Mouse (Mus musculus) stomach, embryonic 15.5 days (tissue): ENCODE measurements around the gene Foxred1. TPM values are rescaled to one million over a fixed set of nuclear protein-coding genes. Genes with fewer than 3 reads are reported as not detected.

Experiments
- ATAC-seq: fragments of 200-750 bp; cut with Nextera tagmentation; 2 replicates; pipeline ENCODE4 v1.8.0; 2017; ENCODE audit warnings: low read depth, moderate number of reproducible peaks, moderate TSS enrichment; ENCODE audit not compliant: insufficient read depth, low FRiP score
- H3K27ac ChIP-seq: fragments of 300-500 bp; sonication (generic); 2 replicates; pipeline ENCODE4 v1.5.1; 2015; ENCODE audit warnings: mild to moderate bottlenecking, inconsistent platforms
- H3K27me3 ChIP-seq: fragments of 300-500 bp; sonication (generic); replicated peaks from 2 replicates; pipeline ENCODE4 v1.6.1; 2015; ENCODE audit warnings: inconsistent platforms
- H3K36me3 ChIP-seq: fragments of 300-500 bp; sonication (generic); 2 replicates; pipeline ENCODE4 v1.6.1; 2015; ENCODE audit warnings: inconsistent platforms
- H3K4me1 ChIP-seq: fragments of 300-500 bp; sonication (generic); 2 replicates; pipeline ENCODE4 v1.6.1; 2015; ENCODE audit warnings: inconsistent platforms
- H3K4me2 ChIP-seq: fragments of 300-500 bp; sonication (generic); 2 replicates; pipeline ENCODE4 v1.6.1; 2015; ENCODE audit warnings: mild to moderate bottlenecking, inconsistent platforms
- H3K4me3 ChIP-seq: fragments of 300-500 bp; sonication (generic); replicated peaks from 2 replicates; pipeline ENCODE4 v1.5.1; 2015; ENCODE audit warnings: inconsistent platforms
- H3K9ac ChIP-seq: fragments of 300-500 bp; sonication (generic); 2 replicates; pipeline ENCODE4 v1.6.1; 2015; ENCODE audit warnings: inconsistent platforms
- H3K9me3 ChIP-seq: fragments of 300-500 bp; sonication (generic); 2 replicates; pipeline ENCODE4 v1.6.1; 2016; ENCODE audit warnings: inconsistent platforms
- WGBS: fragments of 180-500 bp; shearing (Covaris S2); methylation state at CpG from one replicate; pipeline ENCODE4 v1.1.7; 2015; 5-methylcytosine and 5-hydroxymethylcytosine counted together
- polyA plus RNA-seq: library from polyadenylated mRNA; unstranded; fragments of >200 nt; fragmentation: Nextera tagmentation; extraction: Ambion mirVana; gene quantifications from 2 replicates; pipeline ENCODE4 v1.2.1, GENCODE M21; 2015

Gene Foxred1
- polyA plus RNA-seq, 1 experiment from 2014 or later: 39.7 TPM

GRCm38 (mm10) chr9:35211573-35212511, 987 bp upstream of the Foxred1 start:
- no peaks in the 10 kb centered on the region for H3K9me3 ChIP-seq
- peaks cover 31% of the 10 kb centered on the region for H3K36me3 ChIP-seq
- peak overlapping the region; percentile 76 for H3K27ac ChIP-seq
- peak overlapping the region; percentile 83 for H3K4me3 ChIP-seq
- peak overlapping the region; percentile 85 for H3K9ac ChIP-seq
- peak overlapping the region; percentile 67 for H3K4me2 ChIP-seq
- 24% methylated on average over 26 of the region's 26 CpGs for WGBS
- no peaks in the 10 kb centered on the region for H3K27me3 ChIP-seq
- peaks cover 5% of the 10 kb centered on the region; the same call in 1 of the 2 replicates for H3K4me1 ChIP-seq
- ATAC-seq: no peak

GRCm38 (mm10) chr9:35204421-35204820, 6.4 kb downstream of the Foxred1 start:
- ATAC-seq: no peak
- Histone ChIP-seq H3K9me3 (no peaks in the 10 kb centered on the region), H3K4me2 (no peak overlapping the region), H3K36me3 (peaks cover 35% of the 10 kb centered on the region), H3K27me3 (no peaks in the 10 kb centered on the region), H3K9ac (no peak overlapping the region), H3K4me1 (peaks cover 8% of the 10 kb centered on the region), H3K27ac (no peak overlapping the region), H3K4me3 (no peak overlapping the region)
- WGBS: 87% methylated on average over 2 of the region's 2 CpGs

GRCm38 (mm10) chr9:35203536-35203935, 7.3 kb downstream of the Foxred1 start:
- H3K27ac ChIP-seq: no peak overlapping the region
- no peak overlapping the region for H3K9ac ChIP-seq
- H3K4me2 ChIP-seq: no peak overlapping the region
- peaks cover 8% of the 10 kb centered on the region for H3K4me1 ChIP-seq
- no peak overlapping the region for H3K4me3 ChIP-seq
- no peaks in the 10 kb centered on the region for H3K9me3 ChIP-seq
- H3K27me3 ChIP-seq: no peaks in the 10 kb centered on the region
- no peak for ATAC-seq
- H3K36me3 ChIP-seq: peaks cover 30% of the 10 kb centered on the region
- 42% methylated on average over 3 of the region's 3 CpGs for WGBS

- no peak for ATAC-seq
- Histone ChIP-seq H3K9ac (no peak overlapping the region), H3K4me1 (peaks cover 8% of the 10 kb centered on the region), H3K9me3 (no peaks in the 10 kb centered on the region), H3K4me2 (peak overlapping the region; percentile 83), H3K36me3 (peaks cover 9% of the 10 kb centered on the region), H3K27me3 (no peaks in the 10 kb centered on the region), H3K4me3 (peak overlapping the region; percentile 75), H3K27ac (no peak overlapping the region)
- 44% methylated on average over 9 of the region's 9 CpGs for WGBS
Observed at GRCm38 (mm10) chr9:35200529-35201060, 10.3 kb downstream of the Foxred1 start.

- Histone ChIP-seq H3K9me3 (no peaks in the 10 kb centered on the region), H3K27me3 (no peaks in the 10 kb centered on the region), H3K4me2 (peak within 1 kb of the TSS; percentile 83), H3K27ac (peak within 1 kb of the TSS; percentile 77), H3K9ac (peak within 1 kb of the TSS; percentile 48), H3K4me3 (peak within 1 kb of the TSS; percentile 75), H3K36me3 (peaks cover 2% of the 10 kb centered on the region), H3K4me1 (peaks cover 8% of the 10 kb centered on the region)
- under 1% methylated on average over 44 of the region's 44 CpGs for WGBS
- ATAC-seq: peak; percentile 92
Observed at GRCm38 (mm10) chr9:35199772-35200471, 10.9 kb downstream of the Foxred1 start, which contains the start of the genes Srpr and Tirap. Gene Srpr, plus strand, starts transcription at chr9:35200175. Gene Tirap, minus strand, starts transcription at chr9:35200291.

- WGBS: 23% methylated on average over 18 of the region's 18 CpGs
Observed at GRCm38 (mm10) chr9:35198945-35199771, 11.7 kb downstream of the Foxred1 start.

GRCm38 (mm10) chr9:35198351-35198750, 12.5 kb downstream of the Foxred1 start:
- no peak overlapping the region for H3K4me2 ChIP-seq
- no peak overlapping the region for H3K27ac ChIP-seq
- ATAC-seq: no peak
- H3K4me3 ChIP-seq: no peak overlapping the region
- H3K36me3 ChIP-seq: no peaks in the 10 kb centered on the region
- 82% methylated on average over 10 of the region's 10 CpGs for WGBS
- H3K9me3 ChIP-seq: no peaks in the 10 kb centered on the region
- no peaks in the 10 kb centered on the region for H3K27me3 ChIP-seq
- H3K4me1 ChIP-seq: peaks cover 8% of the 10 kb centered on the region
- no peak overlapping the region for H3K9ac ChIP-seq

More at GRCm38 (mm10) chr9:35198945-35199771, 11.7 kb downstream of the Foxred1 start:
- no peaks in the 10 kb centered on the region for H3K27me3 ChIP-seq
- no peaks in the 10 kb centered on the region for H3K36me3 ChIP-seq
- peaks cover 8% of the 10 kb centered on the region for H3K4me1 ChIP-seq
- peak overlapping the region; percentile 75 for H3K4me3 ChIP-seq
- no peaks in the 10 kb centered on the region for H3K9me3 ChIP-seq
- peak overlapping the region; percentile 77 for H3K27ac ChIP-seq
- peak; percentile 49 for ATAC-seq
- H3K4me2 ChIP-seq: peak overlapping the region; percentile 83
- H3K9ac ChIP-seq: peak overlapping the region; percentile 48

GRCm38 (mm10) chr9:35197625-35198024, 13.2 kb downstream of the Foxred1 start:
- no peaks in the 10 kb centered on the region for H3K9me3 ChIP-seq
- no peak overlapping the region for H3K4me2 ChIP-seq
- no peaks in the 10 kb centered on the region for H3K27me3 ChIP-seq
- H3K4me1 ChIP-seq: peaks cover 8% of the 10 kb centered on the region
- no peak for ATAC-seq
- no peak overlapping the region for H3K27ac ChIP-seq
- no peaks in the 10 kb centered on the region for H3K36me3 ChIP-seq
- no peak overlapping the region for H3K9ac ChIP-seq
- 88% methylated on average over 3 of the region's 3 CpGs for WGBS
- no peak overlapping the region for H3K4me3 ChIP-seq

- H3K36me3 ChIP-seq: peaks cover under 1% of the 10 kb centered on the region; the same call in 1 of the 2 replicates
- WGBS: 94% methylated on average over 3 of the region's 3 CpGs
- no peak for ATAC-seq
Observed at GRCm38 (mm10) chr9:35194048-35194447, 16.8 kb downstream of the Foxred1 start.

GRCm38 (mm10) chr9:35192983-35193542, 17.8 kb downstream of the Foxred1 start:
- 79% methylated on average over 11 of the region's 11 CpGs for WGBS
- no peaks in the 10 kb centered on the region for H3K9me3 ChIP-seq
- H3K4me1 ChIP-seq: no peaks in the 10 kb centered on the region
- H3K9ac ChIP-seq: no peak overlapping the region
- no peak overlapping the region; the same call in 1 of the 2 replicates for H3K27ac ChIP-seq
- no peak overlapping the region for H3K4me2 ChIP-seq
- no peaks in the 10 kb centered on the region for H3K27me3 ChIP-seq
- no peak overlapping the region for H3K4me3 ChIP-seq
- H3K36me3 ChIP-seq: peaks cover 6% of the 10 kb centered on the region
- ATAC-seq: no peak

More at GRCm38 (mm10) chr9:35194048-35194447, 16.8 kb downstream of the Foxred1 start:
- no peak overlapping the region for H3K4me2 ChIP-seq
- no peak overlapping the region for H3K9ac ChIP-seq
- no peak overlapping the region for H3K4me3 ChIP-seq
- H3K27me3 ChIP-seq: no peaks in the 10 kb centered on the region
- no peak overlapping the region for H3K27ac ChIP-seq
- no peaks in the 10 kb centered on the region for H3K9me3 ChIP-seq
- no peaks in the 10 kb centered on the region for H3K4me1 ChIP-seq

GRCm38 (mm10) chr9:35188700-35189099, 22.2 kb downstream of the Foxred1 start:
- 83% methylated on average over 22 of the region's 22 CpGs for WGBS
- H3K4me3 ChIP-seq: no peak overlapping the region

More at GRCm38 (mm10) chr9:35188700-35189099, 22.2 kb downstream of the Foxred1 start:
- no peak overlapping the region for H3K27ac ChIP-seq
- H3K4me2 ChIP-seq: no peak overlapping the region
- no peak overlapping the region for H3K9ac ChIP-seq
- no peaks in the 10 kb centered on the region for H3K4me1 ChIP-seq
- ATAC-seq: no peak
- H3K36me3 ChIP-seq: peaks cover 6% of the 10 kb centered on the region
- no peaks in the 10 kb centered on the region for H3K9me3 ChIP-seq
- H3K27me3 ChIP-seq: no peaks in the 10 kb centered on the region
